Mouse (Mus musculus): ENCODE measurements around the gene Atp6v0a1. TPM values are rescaled to one million over a fixed set of nuclear protein-coding genes. Genes with fewer than 3 reads are reported as not detected.

Atp6v0a1 gene
- polyA plus RNA-seq, 1 experiment = 26.7 TPM

DNA sequence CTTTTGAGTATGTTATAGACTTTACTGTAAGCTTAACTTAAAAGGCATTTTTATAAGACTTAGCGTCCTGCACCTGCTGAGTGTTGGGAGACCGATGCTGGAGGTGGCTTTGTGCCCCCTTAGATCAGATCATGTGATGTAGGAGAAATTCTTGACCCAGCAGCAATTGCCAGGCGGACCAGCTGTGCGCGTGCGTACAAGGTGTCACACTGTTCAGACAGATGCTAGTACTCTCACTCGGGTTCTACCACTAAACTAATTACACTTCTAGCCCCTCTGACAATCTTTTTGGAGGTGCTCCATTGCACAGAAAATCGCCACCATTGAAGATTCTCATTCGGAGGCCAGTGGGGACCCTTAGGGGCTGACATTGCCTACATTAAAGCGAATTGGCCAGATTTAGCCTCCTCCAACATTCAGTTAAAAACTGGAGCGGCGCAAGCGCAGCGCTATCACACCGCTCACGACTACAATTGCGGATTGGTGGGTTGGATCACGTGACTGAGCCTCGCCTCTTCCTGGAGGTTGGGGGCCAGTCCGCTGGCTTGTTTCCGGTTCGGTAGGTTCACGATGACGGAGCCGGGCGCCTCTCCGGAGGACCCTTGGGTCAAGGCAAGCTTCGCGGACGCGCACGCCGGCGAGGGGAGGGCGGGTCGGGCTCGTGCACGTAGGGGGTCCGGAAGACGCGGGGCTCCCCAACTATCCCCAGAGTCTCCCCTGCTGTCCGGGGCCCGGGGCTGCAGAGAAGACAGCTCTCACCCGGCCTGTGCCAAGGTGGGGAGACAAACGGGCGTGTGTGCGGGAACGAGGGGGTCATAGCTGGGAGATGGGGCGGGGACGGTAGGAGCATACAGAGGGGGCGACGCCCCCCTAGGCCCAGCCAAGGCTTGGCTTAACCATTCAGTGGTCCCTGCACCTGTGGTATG is 77.8 kb downstream of the Atp6v0a1 start, which contains the start of gene Mlx:
Gene Mlx (plus strand): TSS at position 522 of the 926 bp plus-strand sequence.
- H3K27ac ChIP-seq (replicated peaks; ENCODE audit: low read depth, low read length) = peak within 1 kb of the TSS; percentile 50
- H3K4me3 ChIP-seq (ENCODE audit: insufficient read depth, low read depth, low read length) = peak within 1 kb of the TSS; percentile 66
- H3K4me1 ChIP-seq (ENCODE audit: control insufficient read depth, insufficient read depth, insufficient read length, low read length) = peaks cover 10% of the 10 kb centered on the region

GRCm38 (mm10) chr11:101087682-101088055 is 78.4 kb downstream of the Atp6v0a1 start:
- Histone ChIP-seq H3K27ac (replicated peaks; ENCODE audit: low read depth, low read length) (peak overlapping the region; percentile 35), H3K4me3 (ENCODE audit: insufficient read depth, low read depth, low read length) (peak overlapping the region; percentile 66), H3K4me1 (ENCODE audit: control insufficient read depth, insufficient read depth, insufficient read length, low read length) (peaks cover 10% of the 10 kb centered on the region)

DNA sequence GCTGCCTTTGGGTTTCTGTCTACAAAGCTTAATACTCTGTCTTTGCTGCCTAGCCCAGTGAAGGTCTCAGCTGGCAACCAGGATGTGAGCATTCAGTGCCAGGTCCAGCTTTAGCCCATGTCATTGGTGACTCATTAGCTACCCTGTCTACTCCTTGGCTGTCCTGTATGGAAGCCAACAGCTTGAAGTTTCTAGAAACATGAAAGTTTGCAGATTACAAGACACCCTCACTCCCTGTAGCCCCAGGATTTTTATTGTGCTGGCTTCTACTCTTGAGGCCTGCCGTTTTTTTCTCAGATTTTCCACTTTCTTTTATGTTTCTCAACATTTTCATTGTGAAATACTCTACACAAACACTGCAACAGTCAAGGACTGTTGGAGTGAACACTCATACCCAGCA is 80.7 kb downstream of the Atp6v0a1 start:
- Histone ChIP-seq H3K4me3 (ENCODE audit: insufficient read depth, low read depth, low read length) (no peak overlapping the region), H3K4me1 (ENCODE audit: control insufficient read depth, insufficient read depth, insufficient read length, low read length) (peaks cover 10% of the 10 kb centered on the region), H3K27ac (replicated peaks; ENCODE audit: low read depth, low read length) (peak overlapping the region; percentile 59)

- Histone ChIP-seq H3K4me1 (ENCODE audit: control insufficient read depth, insufficient read depth, insufficient read length, low read length) (no peaks in the 10 kb centered on the region), H3K4me3 (ENCODE audit: insufficient read depth, low read depth, low read length) (peak overlapping the region; percentile 56), H3K27ac (replicated peaks; ENCODE audit: low read depth, low read length) (no peak overlapping the region)
Observed at GRCm38 (mm10) chr11:101094930-101095313, 85.7 kb downstream of the Atp6v0a1 start.

GRCm38 (mm10) chr11:101095314-101096024 is 86.2 kb downstream of the Atp6v0a1 start, which contains the start of gene Psmc3ip:
Psmc3ip (minus strand) TSS chr11:101095436.
- peak within 1 kb of the TSS; percentile 78 for H3K4me3 ChIP-seq (ENCODE audit: insufficient read depth, low read depth, low read length)
- H3K4me1 ChIP-seq (ENCODE audit: control insufficient read depth, insufficient read depth, insufficient read length, low read length) = no peaks in the 10 kb centered on the region
- peak within 1 kb of the TSS; percentile 92 for H3K27ac ChIP-seq (replicated peaks; ENCODE audit: low read depth, low read length)

GRCm38 (mm10) chr11:101098231-101098630 is 89.0 kb downstream of the Atp6v0a1 start:
- Histone ChIP-seq H3K27ac (replicated peaks; ENCODE audit: low read depth, low read length) (no peak overlapping the region), H3K4me1 (ENCODE audit: control insufficient read depth, insufficient read depth, insufficient read length, low read length) (no peaks in the 10 kb centered on the region), H3K4me3 (ENCODE audit: insufficient read depth, low read depth, low read length) (no peak overlapping the region)

GRCm38 (mm10) chr11:101103011-101103410 is 93.8 kb downstream of the Atp6v0a1 start:
- H3K27ac ChIP-seq (replicated peaks; ENCODE audit: low read depth, low read length) = no peak overlapping the region
- H3K4me1 ChIP-seq (ENCODE audit: control insufficient read depth, insufficient read depth, insufficient read length, low read length) = no peaks in the 10 kb centered on the region

GRCm38 (mm10) chr11:101109351-101109750 is 100.1 kb downstream of the Atp6v0a1 start:
- H3K4me3 ChIP-seq (ENCODE audit: insufficient read depth, low read depth, low read length) = no peak overlapping the region
- no peak overlapping the region for H3K27ac ChIP-seq (replicated peaks; ENCODE audit: low read depth, low read length)
- peaks cover 8% of the 10 kb centered on the region for H3K4me1 ChIP-seq (ENCODE audit: control insufficient read depth, insufficient read depth, insufficient read length, low read length)

More at GRCm38 (mm10) chr11:101103011-101103410, 93.8 kb downstream of the Atp6v0a1 start:
- H3K4me3 ChIP-seq (ENCODE audit: insufficient read depth, low read depth, low read length) = no peak overlapping the region

- Histone ChIP-seq H3K4me3 (ENCODE audit: insufficient read depth, low read depth, low read length) (no peak overlapping the region), H3K27ac (replicated peaks; ENCODE audit: low read depth, low read length) (peak overlapping the region; percentile 49), H3K4me1 (ENCODE audit: control insufficient read depth, insufficient read depth, insufficient read length, low read length) (peaks cover 8% of the 10 kb centered on the region)
Observed at GRCm38 (mm10) chr11:101110708-101111107, 101.5 kb downstream of the Atp6v0a1 start.

GRCm38 (mm10) chr11:101111178-101111577 is 101.9 kb downstream of the Atp6v0a1 start:
- Histone ChIP-seq H3K27ac (replicated peaks; ENCODE audit: low read depth, low read length) (no peak overlapping the region), H3K4me3 (ENCODE audit: insufficient read depth, low read depth, low read length) (no peak overlapping the region), H3K4me1 (ENCODE audit: control insufficient read depth, insufficient read depth, insufficient read length, low read length) (peaks cover 8% of the 10 kb centered on the region)

DNA sequence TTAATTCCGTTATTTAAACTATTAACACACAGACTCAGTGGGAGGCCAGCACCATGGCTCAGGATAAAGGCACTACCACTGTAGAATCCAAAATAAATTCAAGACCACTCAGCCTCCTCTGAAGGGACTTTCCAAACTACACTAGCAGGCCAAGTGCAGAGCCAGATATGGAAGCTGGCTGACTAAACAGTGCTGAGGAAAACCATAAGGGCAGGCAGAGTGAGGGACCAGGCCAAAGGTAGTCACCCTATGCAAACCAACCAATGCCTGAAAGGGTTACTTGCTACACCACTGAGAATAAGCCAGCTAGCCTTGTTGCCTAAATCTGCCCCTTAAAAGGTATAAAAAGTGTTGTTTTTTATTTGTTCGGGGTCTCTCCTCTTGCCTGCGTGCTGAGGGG is 102.9 kb downstream of the Atp6v0a1 start:
- Histone ChIP-seq H3K27ac (replicated peaks; ENCODE audit: low read depth, low read length) (no peak overlapping the region), H3K4me1 (ENCODE audit: control insufficient read depth, insufficient read depth, insufficient read length, low read length) (peaks cover 8% of the 10 kb centered on the region), H3K4me3 (ENCODE audit: insufficient read depth, low read depth, low read length) (no peak overlapping the region)

Other genes starting within 250 kb of the Atp6v0a1 start
- gene Kcnh4, start 249.5 kb upstream of the Atp6v0a1 start, polyA plus RNA-seq (2012; ENCODE audit: insufficient read depth, insufficient read length, missing spikeins) = not detected in 2 replicates
- not detected in 2 replicates for gene Hcrt, start 246.5 kb upstream of the Atp6v0a1 start, polyA plus RNA-seq (2012; ENCODE audit: insufficient read depth, insufficient read length, missing spikeins)
- gene Ghdc, start 238.5 kb upstream of the Atp6v0a1 start, polyA plus RNA-seq (2012; ENCODE audit: insufficient read depth, insufficient read length, missing spikeins) = 9.4 and 11.1 TPM in 2 replicates
- gene Stat5b, start 158.7 kb upstream of the Atp6v0a1 start, polyA plus RNA-seq (2012; ENCODE audit: insufficient read depth, insufficient read length, missing spikeins) = 15.1 and 18.4 TPM in 2 replicates
- gene Stat5a, start 150.1 kb upstream of the Atp6v0a1 start, polyA plus RNA-seq (2012; ENCODE audit: insufficient read depth, insufficient read length, missing spikeins) = 18.9 and 34.2 TPM in 2 replicates
- 18.8 and 20.9 TPM in 2 replicates for gene Stat3, start 69.9 kb upstream of the Atp6v0a1 start, polyA plus RNA-seq (2012; ENCODE audit: insufficient read depth, insufficient read length, missing spikeins)
- gene Cavin1, start 38.6 kb upstream of the Atp6v0a1 start, polyA plus RNA-seq (2012; ENCODE audit: insufficient read depth, insufficient read length, missing spikeins) = 242 and 279 TPM in 2 replicates
- gene Naglu, start 60.6 kb downstream of the Atp6v0a1 start, polyA plus RNA-seq (2012; ENCODE audit: insufficient read depth, insufficient read length, missing spikeins) = 4.4 and 7.1 TPM in 2 replicates
- gene Hsd17b1, start 69.0 kb downstream of the Atp6v0a1 start, polyA plus RNA-seq (2012; ENCODE audit: insufficient read depth, insufficient read length, missing spikeins) = not detected in 2 replicates
- gene Coasy, start 73.1 kb downstream of the Atp6v0a1 start, polyA plus RNA-seq (2012; ENCODE audit: insufficient read depth, insufficient read length, missing spikeins) = 98.3 and 102 TPM in 2 replicates
- 55.0 and 67.5 TPM in 2 replicates for gene Mlx, start 77.8 kb downstream of the Atp6v0a1 start, polyA plus RNA-seq (2012; ENCODE audit: insufficient read depth, insufficient read length, missing spikeins)
- gene Psmc3ip, start 86.0 kb downstream of the Atp6v0a1 start, polyA plus RNA-seq (2012; ENCODE audit: insufficient read depth, insufficient read length, missing spikeins) = 1.7 and 3.6 TPM in 2 replicates
- 43.7 and 49.6 TPM in 2 replicates for gene Retreg3, start 110.4 kb downstream of the Atp6v0a1 start, polyA plus RNA-seq (2012; ENCODE audit: insufficient read depth, insufficient read length, missing spikeins)
- gene Tubg1, start 110.5 kb downstream of the Atp6v0a1 start, polyA plus RNA-seq (2012; ENCODE audit: insufficient read depth, insufficient read length, missing spikeins) = 46.6 and 49.2 TPM in 2 replicates
- gene Tubg2, start 146.5 kb downstream of the Atp6v0a1 start, polyA plus RNA-seq (2012; ENCODE audit: insufficient read depth, insufficient read length, missing spikeins) = 1.1 and 1.9 TPM in 2 replicates
- 7.2 and 11.2 TPM in 2 replicates for gene Cntnap1, start 161.1 kb downstream of the Atp6v0a1 start, polyA plus RNA-seq (2012; ENCODE audit: insufficient read depth, insufficient read length, missing spikeins)
- 21.8 and 33.6 TPM in 2 replicates for gene Plekhh3, start 161.9 kb downstream of the Atp6v0a1 start, polyA plus RNA-seq (2012; ENCODE audit: insufficient read depth, insufficient read length, missing spikeins)
- gene Ccr10, start 166.0 kb downstream of the Atp6v0a1 start, polyA plus RNA-seq (2012; ENCODE audit: insufficient read depth, insufficient read length, missing spikeins) = 1.2 TPM in 1 of 2 replicates, not detected in the other
- gene Ezh1, start 217.0 kb downstream of the Atp6v0a1 start, polyA plus RNA-seq (2012; ENCODE audit: insufficient read depth, insufficient read length, missing spikeins) = 13.3 and 20.7 TPM in 2 replicates
- gene Ramp2, start 236.6 kb downstream of the Atp6v0a1 start, polyA plus RNA-seq (2012; ENCODE audit: insufficient read depth, insufficient read length, missing spikeins) = 20.0 and 27.6 TPM in 2 replicates
- gene Vps25, start 244.3 kb downstream of the Atp6v0a1 start, polyA plus RNA-seq (2012; ENCODE audit: insufficient read depth, insufficient read length, missing spikeins) = 109 and 141 TPM in 2 replicates